Mouse (Mus musculus): ENCODE results near the gene Purb. TPM values are rescaled to one million over a fixed set of nuclear protein-coding genes. Genes with fewer than 3 reads are reported as not detected.

Gene Purb
- polyA plus RNA-seq, 1 experiment: 6.3 TPM

- Histone ChIP-seq H3K4me1 (ENCODE audit: control insufficient read depth, insufficient read depth, insufficient read length) (peaks cover 16% of the 10 kb centered on the region; the same call in 1 of the 2 replicates), H3K4me3 (ENCODE audit: extremely low read depth, insufficient read depth, insufficient read length) (peak within 1 kb of the TSS; percentile 65), H3K27me3 (ENCODE audit: control insufficient read depth, insufficient read depth, low read length) (no peaks in the 10 kb centered on the region), H3K27ac (ENCODE audit: insufficient read depth, low read length) (peak within 1 kb of the TSS; percentile 83), H3K36me3 (ENCODE audit: control insufficient read depth, insufficient read depth, low read length) (peaks cover 35% of the 10 kb centered on the region)
- peak; percentile 55 to 83 for DNase-seq (ENCODE audit: low read depth in 1 of 2, low spot score in 2 of 2)
- TF ChIP-seq POLR2A (IDR thresholded peaks at IDR 0.05; ENCODE audit: low read depth, low read length): peak; percentile 66
- TF ChIP-seq CTCF (IDR thresholded peaks at IDR 0.05; ENCODE audit: extremely low read depth, insufficient read depth, insufficient read length, insufficient replicate concordance): no peak
- 5% methylated on average over 7 of the region's 7 CpGs for WGBS
Measured at GRCm38 (mm10) chr11:6520507-6521173, 44.9 kb upstream of the Purb start, which contains the start of gene Myo1g. Gene Myo1g, minus strand, starts transcription at chr11:6520965.

GRCm38 (mm10) chr11:6519491-6520033, 43.8 kb upstream of the Purb start:
- peaks cover 33% of the 10 kb centered on the region for H3K36me3 ChIP-seq (ENCODE audit: control insufficient read depth, insufficient read depth, low read length)
- peak in 1 of 2 experiments; percentile 61 for DNase-seq (ENCODE audit: low read depth in 1 of 2, low spot score in 2 of 2)
- H3K4me3 ChIP-seq (ENCODE audit: extremely low read depth, insufficient read depth, insufficient read length): peak overlapping the region; percentile 65
- WGBS: 6% methylated on average over 11 of the region's 11 CpGs
- H3K27ac ChIP-seq (ENCODE audit: insufficient read depth, low read length): peak overlapping the region; percentile 83
- no peak; the same call in 1 of the 2 replicates for TF ChIP-seq POLR2A (IDR thresholded peaks at IDR 0.05; ENCODE audit: low read depth, low read length)
- TF ChIP-seq CTCF (IDR thresholded peaks at IDR 0.05; ENCODE audit: extremely low read depth, insufficient read depth, insufficient read length, insufficient replicate concordance): no peak
- H3K4me1 ChIP-seq (ENCODE audit: control insufficient read depth, insufficient read depth, insufficient read length): peaks cover 16% of the 10 kb centered on the region; the same call in 1 of the 2 replicates
- no peaks in the 10 kb centered on the region for H3K27me3 ChIP-seq (ENCODE audit: control insufficient read depth, insufficient read depth, low read length)

- 77% methylated on average over 7 of the region's 7 CpGs for WGBS
- no peak for DNase-seq (ENCODE audit: low read depth in 1 of 2, low spot score in 2 of 2)
- TF ChIP-seq CTCF (IDR thresholded peaks at IDR 0.05; ENCODE audit: extremely low read depth, insufficient read depth, insufficient read length, insufficient replicate concordance): no peak
- no peak for TF ChIP-seq POLR2A (IDR thresholded peaks at IDR 0.05; ENCODE audit: low read depth, low read length)
- no peaks in the 10 kb centered on the region for H3K27me3 ChIP-seq (ENCODE audit: control insufficient read depth, insufficient read depth, low read length)
- no peak overlapping the region for H3K4me3 ChIP-seq (ENCODE audit: extremely low read depth, insufficient read depth, insufficient read length)
- H3K27ac ChIP-seq (ENCODE audit: insufficient read depth, low read length): no peak overlapping the region
- H3K36me3 ChIP-seq (ENCODE audit: control insufficient read depth, insufficient read depth, low read length): peaks cover 68% of the 10 kb centered on the region
- peaks cover 7% of the 10 kb centered on the region; the same call in 1 of the 2 replicates for H3K4me1 ChIP-seq (ENCODE audit: control insufficient read depth, insufficient read depth, insufficient read length)
Measured at GRCm38 (mm10) chr11:6514837-6515236, 39.1 kb upstream of the Purb start.

- WGBS: 46% methylated on average over 1 of the region's 1 CpGs
- DNase-seq (ENCODE audit: low read depth in 1 of 2, low spot score in 2 of 2): no peak
- H3K27me3 ChIP-seq (ENCODE audit: control insufficient read depth, insufficient read depth, low read length): no peaks in the 10 kb centered on the region
- TF ChIP-seq POLR2A (IDR thresholded peaks at IDR 0.05; ENCODE audit: low read depth, low read length): no peak
- no peak for TF ChIP-seq CTCF (IDR thresholded peaks at IDR 0.05; ENCODE audit: extremely low read depth, insufficient read depth, insufficient read length, insufficient replicate concordance)
- peaks cover 64% of the 10 kb centered on the region for H3K36me3 ChIP-seq (ENCODE audit: control insufficient read depth, insufficient read depth, low read length)
- no peaks in the 10 kb centered on the region for H3K4me1 ChIP-seq (ENCODE audit: control insufficient read depth, insufficient read depth, insufficient read length)
- no peak overlapping the region for H3K27ac ChIP-seq (ENCODE audit: insufficient read depth, low read length)
- H3K4me3 ChIP-seq (ENCODE audit: extremely low read depth, insufficient read depth, insufficient read length): no peak overlapping the region
Measured at GRCm38 (mm10) chr11:6508269-6508876, 32.7 kb upstream of the Purb start.

GRCm38 (mm10) chr11:6506516-6506915, 30.8 kb upstream of the Purb start:
- H3K4me3 ChIP-seq (ENCODE audit: extremely low read depth, insufficient read depth, insufficient read length): no peak overlapping the region
- no peaks in the 10 kb centered on the region for H3K27me3 ChIP-seq (ENCODE audit: control insufficient read depth, insufficient read depth, low read length)
- no peaks in the 10 kb centered on the region for H3K4me1 ChIP-seq (ENCODE audit: control insufficient read depth, insufficient read depth, insufficient read length)
- DNase-seq (ENCODE audit: low read depth in 1 of 2, low spot score in 2 of 2): no peak
- peaks cover 53% of the 10 kb centered on the region for H3K36me3 ChIP-seq (ENCODE audit: control insufficient read depth, insufficient read depth, low read length)
- WGBS: 93% methylated on average over 9 of the region's 9 CpGs
- no peak for TF ChIP-seq POLR2A (IDR thresholded peaks at IDR 0.05; ENCODE audit: low read depth, low read length)
- no peak for TF ChIP-seq CTCF (IDR thresholded peaks at IDR 0.05; ENCODE audit: extremely low read depth, insufficient read depth, insufficient read length, insufficient replicate concordance)
- no peak overlapping the region for H3K27ac ChIP-seq (ENCODE audit: insufficient read depth, low read length)

GRCm38 (mm10) chr11:6504689-6505088, 29.0 kb upstream of the Purb start:
- no peak overlapping the region for H3K27ac ChIP-seq (ENCODE audit: insufficient read depth, low read length)
- H3K4me1 ChIP-seq (ENCODE audit: control insufficient read depth, insufficient read depth, insufficient read length): no peaks in the 10 kb centered on the region
- TF ChIP-seq POLR2A (IDR thresholded peaks at IDR 0.05; ENCODE audit: low read depth, low read length) (no peak), CTCF (IDR thresholded peaks at IDR 0.05; ENCODE audit: extremely low read depth, insufficient read depth, insufficient read length, insufficient replicate concordance) (no peak)
- H3K27me3 ChIP-seq (ENCODE audit: control insufficient read depth, insufficient read depth, low read length): no peaks in the 10 kb centered on the region
- H3K4me3 ChIP-seq (ENCODE audit: extremely low read depth, insufficient read depth, insufficient read length): no peak overlapping the region
- no peak for DNase-seq (ENCODE audit: low read depth in 1 of 2, low spot score in 2 of 2)
- 88% methylated on average over 6 of the region's 6 CpGs for WGBS
- H3K36me3 ChIP-seq (ENCODE audit: control insufficient read depth, insufficient read depth, low read length): peaks cover 36% of the 10 kb centered on the region
